Mouse (Mus musculus): ENCODE measurements at regions not wholly inside any gene's neighbourhood (a gene's known extent, or its start where the extent isn't known, plus 50 kb on each side); places are given as distances from the start of the nearest gene placed in this dataset.

GRCm38 (mm10) chr8:56893638-56894037 lies 342.7 kb downstream of the Fbxo8 start:
- no peak for TF ChIP-seq CTCF (conservative IDR thresholded peaks at IDR 0.05; ENCODE audit: insufficient read depth, insufficient read length, low read depth, low read length)
- no peak for TF ChIP-seq POLR2A (IDR thresholded peaks at IDR 0.05; ENCODE audit: low read depth, low read length)

Measured in kidney, adult 2 months (tissue).